Mouse (Mus musculus) liver, postnatal 0 days (tissue): ENCODE data around the gene Dkkl1. TPM values are rescaled to one million over a fixed set of nuclear protein-coding genes. Genes with fewer than 3 reads are reported as not detected.

Experiments
- ATAC-seq: fragments of 200-750 bp; cut with Nextera tagmentation; 2 replicates; pipeline ENCODE4 v1.8.0; 2017; ENCODE audit warnings: mild to moderate bottlenecking, moderate library complexity
- DNase-seq: peaks from one replicate; pipeline ENCODE4 v3.0.0-alpha.2; 2016
- H3K27ac ChIP-seq: fragments of 300-500 bp; sonication (generic); 2 replicates; pipeline ENCODE4 v1.5.1; 2014; ENCODE audit warnings: antibody characterized with exemption, moderate library complexity, mild to moderate bottlenecking, low read depth
- H3K27me3 ChIP-seq: fragments of 300-500 bp; sonication (generic); 2 replicates; pipeline ENCODE4 v1.6.1; 2014; ENCODE audit warnings: low read length, control low read depth, mixed read lengths; ENCODE audit not compliant: insufficient read depth
- H3K36me3 ChIP-seq: fragments of 300-500 bp; sonication (generic); replicated peaks from 2 replicates; pipeline ENCODE4 v1.6.1; 2014; ENCODE audit warnings: mild to moderate bottlenecking, control low read depth, low read length, moderate library complexity, mixed read lengths; ENCODE audit not compliant: insufficient read depth
- H3K4me1 ChIP-seq: fragments of 300-500 bp; sonication (generic); 2 replicates; pipeline ENCODE4 v1.6.1; 2014; ENCODE audit warnings: antibody characterized with exemption, mild to moderate bottlenecking, control low read depth; ENCODE audit not compliant: insufficient read depth
- H3K4me2 ChIP-seq: fragments of 300-500 bp; sonication (generic); 2 replicates; pipeline ENCODE4 v1.6.1; 2014; ENCODE audit warnings: low read depth, mild to moderate bottlenecking, low read length, moderate library complexity, mixed read lengths
- H3K4me3 ChIP-seq: fragments of 300-500 bp; sonication (generic); 2 replicates; pipeline ENCODE4 v1.5.1; 2014; ENCODE audit warnings: low read depth, low read length
- H3K9ac ChIP-seq: fragments of 300-500 bp; sonication (generic); replicated peaks from 2 replicates; pipeline ENCODE4 v1.6.1; 2014; ENCODE audit warnings: mild to moderate bottlenecking, moderate library complexity
- H3K9me3 ChIP-seq: fragments of 300-500 bp; sonication (generic); 2 replicates; pipeline ENCODE4 v1.6.1; 2016; ENCODE audit warnings: mild to moderate bottlenecking, control low read depth, low read length, mixed read lengths
- CTCF ChIP-seq: sonication (generic); IDR thresholded peaks from 2 replicates; pipeline ENCODE4 v1.5.1; 2016; ENCODE audit warnings: antibody characterized with exemption, low read depth
- EP300 ChIP-seq: IDR thresholded peaks from 2 replicates; pipeline ENCODE4 v1.6.1; 2016; ENCODE audit warnings: antibody characterized with exemption, low read depth, mild to moderate bottlenecking
- WGBS: fragments of 180-500 bp; shearing (Covaris S2); extraction: QIAGEN DNeasy Blood & Tissue Kit; methylation state at CpG from one replicate; pipeline ENCODE4 v1.1.7; 2014; ENCODE audit not compliant: insufficient replicate concordance; 5-methylcytosine and 5-hydroxymethylcytosine counted together
- polyA plus RNA-seq: library from polyadenylated mRNA; unstranded; fragments of >200 nt; fragmentation: Nextera tagmentation; extraction: Ambion mirVana; gene quantifications from 2 replicates; pipeline ENCODE4 v1.2.1, GENCODE M21; 2015

Gene Dkkl1
- polyA plus RNA-seq, 1 experiment from 2014 or later, result 1.5 TPM

DNA sequence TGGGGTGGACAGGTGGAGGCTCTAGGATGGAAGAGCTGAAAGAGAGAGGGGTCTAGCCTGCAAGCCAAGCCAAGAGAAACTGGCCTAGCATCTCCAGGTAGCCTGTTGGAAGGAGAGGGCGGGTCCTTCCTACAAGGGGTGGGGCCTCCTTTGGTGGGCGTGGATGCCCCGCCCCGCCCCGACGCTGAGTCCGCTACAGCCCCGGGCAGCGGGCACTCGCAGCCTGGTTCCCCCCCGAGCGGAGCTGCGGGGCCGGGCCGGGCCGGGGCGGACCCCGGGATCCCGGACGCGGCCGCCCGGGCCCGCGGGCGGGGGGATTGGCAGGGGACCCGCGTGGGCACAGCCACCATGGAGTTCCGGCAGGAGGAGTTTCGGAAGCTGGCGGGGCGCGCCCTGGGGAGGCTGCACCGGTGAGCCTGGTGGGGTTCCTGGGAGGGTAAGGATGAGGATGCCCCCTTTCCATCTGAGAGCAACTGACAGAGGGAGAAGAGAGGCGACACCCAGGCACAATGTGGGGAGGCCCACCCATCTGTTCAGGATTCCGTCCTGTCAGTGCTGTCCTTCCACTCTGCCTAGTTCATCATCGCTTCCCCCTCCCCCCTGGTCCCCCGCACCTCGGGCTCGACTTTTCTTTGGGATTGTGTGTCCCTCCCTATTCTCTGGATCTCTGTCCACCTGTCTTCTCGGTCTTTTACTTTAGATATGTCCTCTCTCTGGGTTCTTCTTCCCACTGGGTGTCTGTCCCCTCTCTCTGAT, 48.0 kb downstream of the Dkkl1 start, which contains the start of gene Slc17a7:
Gene Slc17a7, plus strand, starts transcription at position 215 of the 756 bp plus-strand sequence.
- Histone ChIP-seq H3K9me3 (peaks cover 6% of the 10 kb centered on the region), H3K27me3 (peaks cover 67% of the 10 kb centered on the region), H3K9ac (peak within 1 kb of the TSS; percentile 44; the same call in 1 of the 2 replicates), H3K4me1 (peaks cover 15% of the 10 kb centered on the region), H3K4me3 (peak within 1 kb of the TSS; percentile 49), H3K27ac (no peak within 1 kb of the TSS), H3K4me2 (peak within 1 kb of the TSS; percentile 75), H3K36me3 (no peaks in the 10 kb centered on the region; the same call in 1 of the 2 replicates)
- no peak for TF ChIP-seq EP300
- TF ChIP-seq CTCF, result no peak
- WGBS, result 3% methylated on average over 32 of the region's 41 CpGs
- DNase-seq (peak; percentile 57), ATAC-seq (no peak)

- Histone ChIP-seq H3K4me3 (no peak overlapping the region), H3K36me3 (peaks cover under 1% of the 10 kb centered on the region; the same call in 1 of the 2 replicates), H3K4me1 (peaks cover 15% of the 10 kb centered on the region), H3K4me2 (no peak overlapping the region), H3K27me3 (peaks cover 59% of the 10 kb centered on the region), H3K9ac (no peak overlapping the region), H3K27ac (no peak overlapping the region), H3K9me3 (no peaks in the 10 kb centered on the region)
- WGBS, result 69% methylated on average over 9 of the region's 9 CpGs
- no peak for DNase-seq
- no peak for ATAC-seq
- TF ChIP-seq EP300 (no peak), CTCF (no peak)
Observed at GRCm38 (mm10) chr7:45162996-45163615, 48.8 kb downstream of the Dkkl1 start.

DNA sequence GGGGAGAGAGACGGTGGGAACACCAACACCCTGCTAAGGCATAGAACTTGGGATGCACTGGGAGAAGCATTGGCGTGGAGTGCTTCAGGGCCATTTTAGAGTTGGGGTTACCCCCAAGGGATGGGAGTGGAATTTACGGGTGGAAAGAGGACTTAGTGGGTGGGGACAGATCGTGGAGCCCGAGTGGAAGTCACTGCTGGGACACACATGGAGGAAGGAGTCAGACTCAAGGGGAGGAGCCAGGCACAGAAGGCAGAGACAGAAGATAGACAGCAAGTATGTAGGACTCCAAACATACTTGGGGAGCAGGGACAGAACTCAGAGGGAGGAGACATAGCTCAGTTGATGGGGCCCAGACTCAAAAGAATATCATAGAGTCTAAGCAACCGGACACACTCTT, 49.4 kb downstream of the Dkkl1 start:
- Histone ChIP-seq H3K4me3 (no peak overlapping the region; the same call in 1 of the 2 replicates), H3K27ac (no peak overlapping the region), H3K4me1 (peaks cover 15% of the 10 kb centered on the region), H3K4me2 (peak overlapping the region; percentile 79), H3K9me3 (no peaks in the 10 kb centered on the region), H3K9ac (no peak overlapping the region; the same call in 1 of the 2 replicates), H3K36me3 (peaks cover 2% of the 10 kb centered on the region; the same call in 1 of the 2 replicates), H3K27me3 (peaks cover 54% of the 10 kb centered on the region)
- 26% methylated on average over 6 of the region's 6 CpGs for WGBS
- ATAC-seq, result peak; percentile 24; the same call in 1 of the 2 replicates
- TF ChIP-seq CTCF, result no peak
- no peak for TF ChIP-seq EP300
- no peak for DNase-seq

DNA sequence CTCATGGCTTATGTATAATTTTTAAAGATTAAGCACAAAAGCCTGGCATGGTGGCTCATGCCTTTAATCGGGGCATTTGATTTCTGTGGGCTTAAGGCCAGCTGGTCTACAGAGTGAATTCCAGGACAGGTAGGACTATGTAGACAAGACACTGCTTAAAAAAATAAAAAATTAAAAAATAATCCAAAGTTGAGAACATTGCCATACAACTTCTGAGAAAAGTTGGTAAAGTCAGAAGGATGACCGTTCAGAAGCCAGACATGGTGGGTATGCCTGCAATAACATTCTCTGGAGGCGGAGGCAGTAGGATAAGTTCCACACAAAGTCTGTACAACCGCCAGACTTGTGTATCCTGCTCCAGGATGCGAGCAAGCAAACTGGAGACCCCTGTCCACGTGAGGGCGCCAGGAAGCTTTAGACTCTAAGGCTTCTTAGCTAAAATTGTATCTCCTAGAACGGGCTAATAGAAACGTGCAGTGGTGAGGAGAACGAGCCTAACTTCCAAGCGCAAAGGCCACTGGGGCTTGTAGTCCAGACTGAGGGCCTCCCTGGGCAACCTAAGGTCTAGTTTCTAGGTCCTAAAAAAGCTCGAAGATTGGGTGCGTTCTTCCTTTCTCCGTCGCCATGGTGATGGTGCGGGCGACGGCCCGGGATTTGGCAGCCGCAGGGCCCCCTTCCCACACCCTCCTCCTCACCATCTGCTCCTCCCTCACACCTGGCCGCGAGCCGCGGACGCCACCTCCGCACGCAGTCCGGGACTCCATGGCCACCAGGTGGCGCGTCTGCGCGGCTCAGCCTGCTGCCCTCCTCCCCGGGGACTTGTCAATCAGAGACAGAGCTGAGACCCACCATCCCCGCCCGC, 50.1 kb downstream of the Dkkl1 start:
- peak; percentile 93 for TF ChIP-seq CTCF
- TF ChIP-seq EP300, result no peak
- 5% methylated on average over 35 of the region's 35 CpGs for WGBS

GRCm38 (mm10) chr7:45160866-45161265, 51.1 kb downstream of the Dkkl1 start:
- peaks cover 15% of the 10 kb centered on the region for H3K4me1 ChIP-seq
- no peak overlapping the region for H3K27ac ChIP-seq
- no peak overlapping the region for H3K4me2 ChIP-seq
- DNase-seq, result no peak
- 77% methylated on average over 3 of the region's 3 CpGs for WGBS
- H3K27me3 ChIP-seq, result peaks cover 37% of the 10 kb centered on the region
- H3K9ac ChIP-seq, result no peak overlapping the region
- no peak for ATAC-seq
- H3K4me3 ChIP-seq, result no peak overlapping the region
- peaks cover 2% of the 10 kb centered on the region; the same call in 1 of the 2 replicates for H3K36me3 ChIP-seq
- no peaks in the 10 kb centered on the region for H3K9me3 ChIP-seq
- no peak for TF ChIP-seq CTCF
- TF ChIP-seq EP300, result no peak

More for the DNA sequence above, 50.1 kb downstream of the Dkkl1 start:
- Histone ChIP-seq H3K4me1 (peaks cover 15% of the 10 kb centered on the region), H3K36me3 (peaks cover 2% of the 10 kb centered on the region; the same call in 1 of the 2 replicates), H3K9me3 (no peaks in the 10 kb centered on the region), H3K4me2 (peak overlapping the region; percentile 79), H3K27me3 (peaks cover 46% of the 10 kb centered on the region), H3K4me3 (peak overlapping the region; percentile 40), H3K27ac (no peak overlapping the region), H3K9ac (no peak overlapping the region; the same call in none of the 2 replicates)
- DNase-seq (peak; percentile 88), ATAC-seq (peak; percentile 86)
